ENCODE assay signal across 17 mouse cellular contexts in genomic region chr11:75583521-75583920, GRCm38 (mm10).
"Had no signal": no experiment of that assay in that cellular context is flagged by ENCODE, and none has a peak within 500 bp of the region (broad histone marks: within the 10 kb centered on the region; RNA-seq: fewer than 3 reads in every experiment).

No protein-coding gene starts in this region.

- H3K4me2 ChIP-seq: lung, embryonic 15.5 days; midbrain, embryonic 11.5 days; midbrain, embryonic 13.5 days; midbrain, embryonic 15.5 days; neural tube, embryonic 12.5 days had no signal

- H3K27ac ChIP-seq: lung, embryonic 15.5 days; macrophage; midbrain, embryonic 13.5 days; midbrain, embryonic 15.5 days; neural tube, embryonic 12.5 days had no signal

- DNase-seq: liver, postnatal 0 days; lung, adult 2 months; lung, postnatal 14 days; lung, postnatal 36 days; right cerebral cortex, postnatal 14 days; spleen, adult 18-20 months; thymus, adult 18-20 months; thymus, postnatal 14 days; thymus, postnatal 36 days had no signal

- H3K27me3 ChIP-seq: lung, embryonic 15.5 days; midbrain, embryonic 13.5 days; midbrain, embryonic 15.5 days; neural tube, embryonic 12.5 days had no signal

- H3K9ac ChIP-seq: liver, postnatal 0 days; lung, embryonic 15.5 days; midbrain, embryonic 13.5 days; midbrain, embryonic 15.5 days; neural tube, embryonic 12.5 days had no signal

- H3K36me3 ChIP-seq: lung, embryonic 15.5 days; midbrain, embryonic 13.5 days; midbrain, embryonic 15.5 days; neural tube, embryonic 12.5 days had no signal

- ATAC-seq: liver, postnatal 0 days; lung, postnatal 0 days; midbrain, embryonic 13.5 days; midbrain, embryonic 15.5 days had no signal

- H3K4me3 ChIP-seq: lung, embryonic 15.5 days; megakaryocyte, embryonic 14.5 days; midbrain, embryonic 13.5 days; midbrain, embryonic 15.5 days; neural tube, embryonic 12.5 days had no signal

- H3K9me3 ChIP-seq: lung, embryonic 15.5 days; megakaryocyte, embryonic 14.5 days; midbrain, embryonic 13.5 days; midbrain, embryonic 15.5 days; neural tube, embryonic 12.5 days had no signal
